Mouse (Mus musculus): ENCODE measurements at regions not wholly inside any gene's neighbourhood (a gene's known extent, or its start where the extent isn't known, plus 50 kb on each side); places are given as distances from the start of the nearest gene placed in this dataset.

- H3K9me3 ChIP-seq = no peaks in the 10 kb centered on the region
- WGBS = 47% methylated on average over 4 of the region's 4 CpGs
- H3K9ac ChIP-seq = no peak overlapping the region
- no peaks in the 10 kb centered on the region for H3K36me3 ChIP-seq
- H3K27me3 ChIP-seq = no peaks in the 10 kb centered on the region
- H3K4me2 ChIP-seq = no peak overlapping the region
- peaks cover 51% of the 10 kb centered on the region for H3K4me1 ChIP-seq
- H3K4me3 ChIP-seq = no peak overlapping the region
- H3K27ac ChIP-seq = peak overlapping the region; percentile 60; the same call in 1 of the 2 replicates
- no peak for ATAC-seq (ENCODE audit: insufficient number of reproducible peaks, insufficient read depth, low FRiP score, low TSS enrichment, low read depth)
These were observed 192.1 kb upstream of the Gas1 start for GRCm38 (mm10) chr13:60369216-60369615.

- no peaks in the 10 kb centered on the region for H3K27me3 ChIP-seq
- ATAC-seq (ENCODE audit: insufficient number of reproducible peaks, insufficient read depth, low FRiP score, low TSS enrichment, low read depth) = no peak
- no peak overlapping the region for H3K4me2 ChIP-seq
- no peaks in the 10 kb centered on the region for H3K36me3 ChIP-seq
- H3K9me3 ChIP-seq = no peaks in the 10 kb centered on the region
- WGBS = 78% methylated on average over 2 of the region's 2 CpGs
- H3K4me3 ChIP-seq = no peak overlapping the region
- H3K27ac ChIP-seq = no peak overlapping the region
- H3K4me1 ChIP-seq = peaks cover 35% of the 10 kb centered on the region
- H3K9ac ChIP-seq = no peak overlapping the region
These were observed 194.5 kb upstream of the Gas1 start for GRCm38 (mm10) chr13:60371656-60372055.

GRCm38 (mm10) chr13:60376705-60377104 is 199.5 kb upstream of the Gas1 start:
- no peaks in the 10 kb centered on the region for H3K27me3 ChIP-seq
- no peak overlapping the region for H3K4me2 ChIP-seq
- H3K27ac ChIP-seq = peak overlapping the region; percentile 60
- no peaks in the 10 kb centered on the region for H3K9me3 ChIP-seq
- no peaks in the 10 kb centered on the region for H3K36me3 ChIP-seq
- ATAC-seq (ENCODE audit: insufficient number of reproducible peaks, insufficient read depth, low FRiP score, low TSS enrichment, low read depth) = no peak
- H3K4me1 ChIP-seq = peaks cover 7% of the 10 kb centered on the region
- WGBS = 41% methylated on average over 2 of the region's 2 CpGs
- H3K9ac ChIP-seq = no peak overlapping the region
- no peak overlapping the region for H3K4me3 ChIP-seq

GRCm38 (mm10) chr13:60382855-60383254 is 205.7 kb upstream of the Gas1 start:
- Histone ChIP-seq H3K4me2 (no peak overlapping the region), H3K9me3 (peaks cover 6% of the 10 kb centered on the region; the same call in 1 of the 2 replicates), H3K4me3 (no peak overlapping the region), H3K4me1 (0 out of 2 replicates have a peak, but pooled peaks cover 10% of the 10 kb centered on the region), H3K9ac (no peak overlapping the region), H3K27me3 (no peaks in the 10 kb centered on the region), H3K36me3 (no peaks in the 10 kb centered on the region), H3K27ac (no peak overlapping the region)
- no peak for ATAC-seq (ENCODE audit: insufficient number of reproducible peaks, insufficient read depth, low FRiP score, low TSS enrichment, low read depth)
- 37% methylated on average over 2 of the region's 2 CpGs for WGBS

GRCm38 (mm10) chr13:60398836-60399235 is 202.9 kb upstream of the Dapk1 start:
- Histone ChIP-seq H3K9ac (no peak overlapping the region), H3K27me3 (no peaks in the 10 kb centered on the region), H3K27ac (no peak overlapping the region; the same call in 1 of the 2 replicates), H3K4me3 (no peak overlapping the region), H3K4me1 (peaks cover 13% of the 10 kb centered on the region; the same call in 1 of the 2 replicates), H3K9me3 (no peaks in the 10 kb centered on the region), H3K36me3 (no peaks in the 10 kb centered on the region), H3K4me2 (no peak overlapping the region)
- ATAC-seq (ENCODE audit: insufficient number of reproducible peaks, insufficient read depth, low FRiP score, low TSS enrichment, low read depth) = no peak
- 58% methylated on average over 2 of the region's 2 CpGs for WGBS

GRCm38 (mm10) chr13:60400764-60401487 is 200.8 kb upstream of the Dapk1 start:
- 59% methylated on average over 3 of the region's 3 CpGs for WGBS
- Histone ChIP-seq H3K36me3 (no peaks in the 10 kb centered on the region), H3K9ac (no peak overlapping the region), H3K4me2 (no peak overlapping the region), H3K9me3 (no peaks in the 10 kb centered on the region), H3K27me3 (no peaks in the 10 kb centered on the region), H3K4me1 (peaks cover 13% of the 10 kb centered on the region; the same call in 1 of the 2 replicates), H3K4me3 (no peak overlapping the region), H3K27ac (peak overlapping the region; percentile 76)
- peak; percentile 48; the same call in 1 of the 2 replicates for ATAC-seq (ENCODE audit: insufficient number of reproducible peaks, insufficient read depth, low FRiP score, low TSS enrichment, low read depth)

- H3K27ac ChIP-seq = peak overlapping the region; percentile 17; the same call in 1 of the 2 replicates
- H3K4me3 ChIP-seq = no peak overlapping the region
- H3K9ac ChIP-seq = no peak overlapping the region
- no peak for ATAC-seq (ENCODE audit: insufficient number of reproducible peaks, insufficient read depth, low FRiP score, low TSS enrichment, low read depth)
- 96% methylated on average over 3 of the region's 3 CpGs for WGBS
- no peaks in the 10 kb centered on the region for H3K36me3 ChIP-seq
- no peaks in the 10 kb centered on the region for H3K9me3 ChIP-seq
- no peaks in the 10 kb centered on the region for H3K27me3 ChIP-seq
- peaks cover 17% of the 10 kb centered on the region for H3K4me1 ChIP-seq
- no peak overlapping the region for H3K4me2 ChIP-seq
These were observed 198.3 kb upstream of the Dapk1 start for GRCm38 (mm10) chr13:60403471-60403870.

GRCm38 (mm10) chr13:60407344-60407743 is 194.4 kb upstream of the Dapk1 start:
- Histone ChIP-seq H3K9me3 (no peaks in the 10 kb centered on the region), H3K4me1 (peaks cover 29% of the 10 kb centered on the region), H3K4me3 (no peak overlapping the region), H3K27me3 (no peaks in the 10 kb centered on the region), H3K27ac (peak overlapping the region; percentile 99; the same call in 1 of the 2 replicates), H3K9ac (no peak overlapping the region), H3K4me2 (no peak overlapping the region), H3K36me3 (no peaks in the 10 kb centered on the region)
- no peak for ATAC-seq (ENCODE audit: insufficient number of reproducible peaks, insufficient read depth, low FRiP score, low TSS enrichment, low read depth)
- 90% methylated on average over 4 of the region's 4 CpGs for WGBS

GRCm38 (mm10) chr13:60409706-60410502 is 191.8 kb upstream of the Dapk1 start:
- peaks cover 29% of the 10 kb centered on the region for H3K4me1 ChIP-seq
- no peaks in the 10 kb centered on the region for H3K36me3 ChIP-seq
- H3K4me2 ChIP-seq = peak overlapping the region; percentile 16; the same call in 1 of the 2 replicates
- no peak overlapping the region for H3K4me3 ChIP-seq
- ATAC-seq (ENCODE audit: insufficient number of reproducible peaks, insufficient read depth, low FRiP score, low TSS enrichment, low read depth) = peak; percentile 89
- peak overlapping the region; percentile 21; the same call in 1 of the 2 replicates for H3K9ac ChIP-seq
- H3K9me3 ChIP-seq = no peaks in the 10 kb centered on the region
- 11% methylated on average over 14 of the region's 14 CpGs for WGBS
- H3K27me3 ChIP-seq = no peaks in the 10 kb centered on the region
- peak overlapping the region; percentile 99 for H3K27ac ChIP-seq

- no peaks in the 10 kb centered on the region for H3K27me3 ChIP-seq
- peaks cover 43% of the 10 kb centered on the region for H3K4me1 ChIP-seq
- H3K9ac ChIP-seq = no peak overlapping the region
- no peak overlapping the region for H3K4me3 ChIP-seq
- no peaks in the 10 kb centered on the region for H3K36me3 ChIP-seq
- no peaks in the 10 kb centered on the region for H3K9me3 ChIP-seq
- H3K27ac ChIP-seq = peak overlapping the region; percentile 85
- WGBS = 47% methylated on average over 1 of the region's 1 CpGs
- ATAC-seq (ENCODE audit: insufficient number of reproducible peaks, insufficient read depth, low FRiP score, low TSS enrichment, low read depth) = no peak
- no peak overlapping the region for H3K4me2 ChIP-seq
These were observed 185.7 kb upstream of the Dapk1 start for GRCm38 (mm10) chr13:60416024-60416423.

GRCm38 (mm10) chr13:60417015-60417414 is 184.7 kb upstream of the Dapk1 start:
- no peak for ATAC-seq (ENCODE audit: insufficient number of reproducible peaks, insufficient read depth, low FRiP score, low TSS enrichment, low read depth)
- H3K9me3 ChIP-seq = no peaks in the 10 kb centered on the region
- WGBS = 72% methylated on average over 8 of the region's 8 CpGs
- H3K4me3 ChIP-seq = no peak overlapping the region
- H3K9ac ChIP-seq = no peak overlapping the region
- no peak overlapping the region for H3K4me2 ChIP-seq
- H3K36me3 ChIP-seq = no peaks in the 10 kb centered on the region
- H3K27ac ChIP-seq = peak overlapping the region; percentile 85
- peaks cover 45% of the 10 kb centered on the region for H3K4me1 ChIP-seq
- no peaks in the 10 kb centered on the region for H3K27me3 ChIP-seq

Data from embryonic facial prominence, embryonic 13.5 days (tissue).